Mouse (Mus musculus): ENCODE results near the gene Rab26. TPM values are rescaled to one million over a fixed set of nuclear protein-coding genes. Genes with fewer than 3 reads are reported as not detected.

Rab26 gene
- polyA plus RNA-seq, 2 experiments = 3.0 to 4.1 TPM

DNA sequence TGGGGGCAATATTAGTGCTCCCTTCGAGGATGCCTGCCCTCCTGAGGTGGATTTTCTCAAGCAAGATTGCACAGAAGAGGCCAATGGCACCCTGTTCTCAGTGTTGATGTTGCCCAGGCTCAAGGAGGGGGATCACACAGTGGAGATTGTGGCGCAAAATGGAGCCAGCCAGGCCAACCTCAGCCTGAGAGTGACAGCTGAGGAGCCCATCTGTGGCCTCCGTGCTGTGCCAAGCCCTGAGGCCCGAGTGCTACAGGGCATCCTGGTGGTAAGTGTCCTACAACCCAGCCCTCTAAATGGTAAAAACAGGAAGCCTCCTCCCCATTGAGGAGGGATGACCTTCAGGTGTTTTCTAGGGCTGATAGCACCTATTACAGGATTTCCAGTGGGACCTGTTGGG lies 35.8 kb upstream of the Rab26 start:
- TF ChIP-seq POLR2A (IDR thresholded peaks at IDR 0.05; ENCODE audit: borderline replicate concordance, extremely low read depth, insufficient read depth, insufficient read length) = no peak
- peaks cover 97% of the 10 kb centered on the region for H3K36me3 ChIP-seq (ENCODE audit: control insufficient read depth, insufficient read depth, low read length)
- DNase-seq (ENCODE audit: low spot score) (no peak), ATAC-seq (ENCODE audit: low FRiP score, low read depth) (no peak)
- no peaks in the 10 kb centered on the region for H3K27me3 ChIP-seq (ENCODE audit: control insufficient read depth, insufficient read depth, low read length)
- H3K9me3 ChIP-seq (ENCODE audit: control insufficient read depth, low read length) = no peaks in the 10 kb centered on the region
- no peak overlapping the region for H3K27ac ChIP-seq (replicated peaks; ENCODE audit: low read depth, low read length)
- 85% methylated on average over 4 of the region's 4 CpGs for WGBS
- H3K4me3 ChIP-seq (replicated peaks; ENCODE audit: low read length) = no peak overlapping the region
- no peaks in the 10 kb centered on the region for H3K4me1 ChIP-seq (ENCODE audit: control insufficient read depth, insufficient read depth, low read length)
- H3K9ac ChIP-seq (ENCODE audit: low read depth, low read length, severe bottlenecking) = no peak overlapping the region
- H3K4me2 ChIP-seq (replicated peaks; ENCODE audit: low read depth, low read length, severe bottlenecking) = no peak overlapping the region

DNA sequence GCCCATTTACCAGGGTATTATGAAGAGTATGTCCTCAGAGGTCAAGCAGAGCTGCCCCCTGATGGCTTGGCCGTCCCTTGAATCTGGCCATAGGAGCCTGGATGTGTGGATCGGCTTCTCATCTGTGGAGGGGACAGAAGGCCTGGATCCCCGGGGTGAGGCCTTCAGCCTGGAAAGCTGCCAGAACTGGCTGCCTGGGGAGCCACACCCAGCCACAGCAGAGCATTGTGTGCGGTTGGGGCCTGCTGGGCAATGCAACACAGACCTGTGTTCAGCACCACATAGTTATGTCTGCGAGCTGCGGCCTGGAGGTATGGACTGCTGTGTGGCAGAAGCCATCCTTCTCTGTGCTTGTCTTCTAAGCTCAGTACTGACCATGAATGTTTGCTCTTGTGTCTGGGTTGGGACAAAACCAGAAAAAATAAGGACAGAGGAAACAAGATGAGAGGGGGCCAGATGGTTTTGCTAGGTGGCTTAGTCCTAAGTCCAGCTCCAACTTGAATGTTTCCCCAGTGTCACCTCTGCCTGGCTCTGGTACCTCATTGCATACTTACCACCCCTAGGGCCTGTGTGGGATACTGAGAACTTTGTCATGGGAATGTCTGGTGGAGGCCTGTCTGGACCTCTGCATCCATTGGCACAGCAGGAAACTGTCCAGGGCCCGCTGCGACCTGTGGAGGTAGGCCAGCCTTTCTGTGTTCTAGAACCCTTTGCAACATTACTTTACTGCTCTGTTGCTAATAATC lies 33.2 kb upstream of the Rab26 start:
- Histone ChIP-seq H3K4me3 (replicated peaks; ENCODE audit: low read length) (no peak overlapping the region), H3K27ac (replicated peaks; ENCODE audit: low read depth, low read length) (no peak overlapping the region), H3K9ac (ENCODE audit: low read depth, low read length, severe bottlenecking) (no peak overlapping the region), H3K9me3 (ENCODE audit: control insufficient read depth, low read length) (no peaks in the 10 kb centered on the region), H3K36me3 (ENCODE audit: control insufficient read depth, insufficient read depth, low read length) (peaks cover 79% of the 10 kb centered on the region), H3K27me3 (ENCODE audit: control insufficient read depth, insufficient read depth, low read length) (no peaks in the 10 kb centered on the region), H3K4me1 (ENCODE audit: control insufficient read depth, insufficient read depth, low read length) (no peaks in the 10 kb centered on the region), H3K4me2 (replicated peaks; ENCODE audit: low read depth, low read length, severe bottlenecking) (no peak overlapping the region)
- 74% methylated on average over 8 of the region's 8 CpGs for WGBS
- ATAC-seq (ENCODE audit: low FRiP score, low read depth) (no peak), DNase-seq (ENCODE audit: low spot score) (no peak)
- TF ChIP-seq POLR2A (IDR thresholded peaks at IDR 0.05; ENCODE audit: borderline replicate concordance, extremely low read depth, insufficient read depth, insufficient read length) = no peak

DNA sequence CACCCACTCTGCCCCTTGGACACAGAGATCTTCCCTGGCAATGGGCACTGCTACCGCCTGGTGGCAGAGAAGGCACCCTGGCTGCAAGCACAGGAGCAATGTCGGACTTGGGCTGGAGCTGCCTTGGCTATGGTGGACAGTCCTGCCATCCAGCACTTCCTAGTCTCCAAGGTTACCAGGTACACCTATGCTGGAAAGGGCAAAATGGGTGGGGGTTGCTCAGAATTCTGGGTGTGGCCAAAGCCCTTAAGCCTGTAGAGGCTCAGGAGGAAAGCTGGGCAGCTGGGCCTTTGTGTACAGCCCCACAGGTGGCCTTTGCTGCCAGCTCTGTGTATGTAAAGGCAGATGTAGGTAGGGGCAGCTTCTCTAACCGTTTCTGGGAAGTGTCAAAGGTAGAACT lies 31.8 kb upstream of the Rab26 start:
- H3K36me3 ChIP-seq (ENCODE audit: control insufficient read depth, insufficient read depth, low read length) = peaks cover 64% of the 10 kb centered on the region
- WGBS = 82% methylated on average over 3 of the region's 3 CpGs
- no peak for TF ChIP-seq POLR2A (IDR thresholded peaks at IDR 0.05; ENCODE audit: borderline replicate concordance, extremely low read depth, insufficient read depth, insufficient read length)
- DNase-seq (ENCODE audit: low spot score) (no peak), ATAC-seq (ENCODE audit: low FRiP score, low read depth) (no peak)
- no peaks in the 10 kb centered on the region for H3K9me3 ChIP-seq (ENCODE audit: control insufficient read depth, low read length)
- H3K4me1 ChIP-seq (ENCODE audit: control insufficient read depth, insufficient read depth, low read length) = no peaks in the 10 kb centered on the region
- no peak overlapping the region for H3K4me3 ChIP-seq (replicated peaks; ENCODE audit: low read length)
- H3K27me3 ChIP-seq (ENCODE audit: control insufficient read depth, insufficient read depth, low read length) = no peaks in the 10 kb centered on the region
- H3K4me2 ChIP-seq (replicated peaks; ENCODE audit: low read depth, low read length, severe bottlenecking) = no peak overlapping the region
- H3K27ac ChIP-seq (replicated peaks; ENCODE audit: low read depth, low read length) = no peak overlapping the region
- H3K9ac ChIP-seq (ENCODE audit: low read depth, low read length, severe bottlenecking) = no peak overlapping the region

DNA sequence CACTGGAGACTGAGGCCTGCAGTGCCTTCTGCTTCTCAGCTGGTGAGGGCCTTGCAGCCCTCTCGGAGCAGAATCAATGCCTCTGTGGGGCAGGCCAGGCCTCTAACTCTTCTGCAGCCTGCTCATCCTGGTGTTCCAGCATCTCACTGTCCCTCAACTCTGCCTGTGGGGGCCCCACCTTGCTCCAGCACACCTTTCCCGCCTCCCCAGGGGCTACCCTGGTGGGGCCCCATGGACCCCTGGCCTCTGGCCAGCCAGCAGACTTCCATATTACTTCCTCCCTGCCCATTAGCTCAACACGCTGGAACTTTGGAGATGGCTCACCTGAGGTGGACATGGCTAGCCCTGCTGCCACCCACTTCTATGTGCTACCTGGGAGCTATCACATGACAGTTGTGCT lies 31.1 kb upstream of the Rab26 start:
- Histone ChIP-seq H3K27ac (replicated peaks; ENCODE audit: low read depth, low read length) (no peak overlapping the region), H3K4me1 (ENCODE audit: control insufficient read depth, insufficient read depth, low read length) (no peaks in the 10 kb centered on the region; the same call in 1 of the 2 replicates), H3K9ac (ENCODE audit: low read depth, low read length, severe bottlenecking) (no peak overlapping the region), H3K9me3 (ENCODE audit: control insufficient read depth, low read length) (no peaks in the 10 kb centered on the region), H3K36me3 (ENCODE audit: control insufficient read depth, insufficient read depth, low read length) (peaks cover 64% of the 10 kb centered on the region), H3K4me2 (replicated peaks; ENCODE audit: low read depth, low read length, severe bottlenecking) (no peak overlapping the region), H3K27me3 (ENCODE audit: control insufficient read depth, insufficient read depth, low read length) (no peaks in the 10 kb centered on the region), H3K4me3 (replicated peaks; ENCODE audit: low read length) (no peak overlapping the region)
- no peak for ATAC-seq (ENCODE audit: low FRiP score, low read depth)
- 90% methylated on average over 3 of the region's 3 CpGs for WGBS
- no peak for DNase-seq (ENCODE audit: low spot score)
- no peak for TF ChIP-seq POLR2A (IDR thresholded peaks at IDR 0.05; ENCODE audit: borderline replicate concordance, extremely low read depth, insufficient read depth, insufficient read length)

DNA sequence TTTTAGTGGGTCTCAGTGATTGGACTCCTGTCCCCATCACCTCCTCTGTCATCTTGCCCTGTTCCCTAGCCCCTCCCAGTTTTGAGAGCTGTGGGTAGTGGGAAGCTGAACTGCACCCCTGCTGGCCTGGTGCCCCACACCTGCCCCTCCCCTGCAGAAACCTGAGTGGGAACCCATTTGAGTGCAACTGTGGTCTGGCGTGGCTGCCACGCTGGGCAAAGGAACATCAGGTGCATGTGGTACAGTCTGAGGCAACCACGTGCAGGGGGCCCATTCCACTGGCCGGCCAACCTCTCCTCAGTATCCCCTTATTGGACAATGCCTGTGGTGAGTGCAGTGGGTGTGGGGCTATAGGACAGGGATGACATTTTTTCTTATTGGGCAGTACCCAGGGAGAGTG lies 30.4 kb upstream of the Rab26 start:
- Histone ChIP-seq H3K9me3 (ENCODE audit: control insufficient read depth, low read length) (no peaks in the 10 kb centered on the region), H3K4me3 (replicated peaks; ENCODE audit: low read length) (no peak overlapping the region), H3K4me1 (ENCODE audit: control insufficient read depth, insufficient read depth, low read length) (peaks cover 2% of the 10 kb centered on the region; the same call in 1 of the 2 replicates), H3K27ac (replicated peaks; ENCODE audit: low read depth, low read length) (no peak overlapping the region), H3K9ac (ENCODE audit: low read depth, low read length, severe bottlenecking) (no peak overlapping the region), H3K36me3 (ENCODE audit: control insufficient read depth, insufficient read depth, low read length) (peaks cover 57% of the 10 kb centered on the region), H3K4me2 (replicated peaks; ENCODE audit: low read depth, low read length, severe bottlenecking) (no peak overlapping the region), H3K27me3 (ENCODE audit: control insufficient read depth, insufficient read depth, low read length) (no peaks in the 10 kb centered on the region)
- DNase-seq (ENCODE audit: low spot score) (no peak), ATAC-seq (ENCODE audit: low FRiP score, low read depth) (no peak)
- TF ChIP-seq POLR2A (IDR thresholded peaks at IDR 0.05; ENCODE audit: borderline replicate concordance, extremely low read depth, insufficient read depth, insufficient read length) = no peak
- WGBS = 86% methylated on average over 4 of the region's 4 CpGs
